Mouse (Mus musculus) yolk sac, embryonic 10.5 days (tissue): ENCODE results near the gene Cracr2b.
A peak's percentile ranks its signal among the peaks of the same experiment; 100 is the strongest.

ENCODE experiments used
- DNase-seq: peaks from one replicate; pipeline ENCODE4 v3.0.0-alpha.2; 2017; ENCODE audit warnings: low spot score

Gene Cracr2b

GRCm38 (mm10) chr7:141454967-141455551 is 5.8 kb upstream of the Cracr2b start, which contains the start of gene Pnpla2:
Gene Pnpla2 (plus strand): TSS chr7:141455198.
- peak; percentile 94 for DNase-seq

GRCm38 (mm10) chr7:141455610-141456314 is 5.1 kb upstream of the Cracr2b start:
- DNase-seq = peak; percentile 72

GRCm38 (mm10) chr7:141456739-141457138 is 4.2 kb upstream of the Cracr2b start:
- no peak for DNase-seq

GRCm38 (mm10) chr7:141457236-141457635 is 3.7 kb upstream of the Cracr2b start:
- no peak for DNase-seq

- no peak for DNase-seq
Measured at GRCm38 (mm10) chr7:141457986-141458660, 2.8 kb upstream of the Cracr2b start.

- no peak for DNase-seq
Measured at GRCm38 (mm10) chr7:141458661-141459060, 2.2 kb upstream of the Cracr2b start.

GRCm38 (mm10) chr7:141459301-141459711 is 1.6 kb upstream of the Cracr2b start:
- DNase-seq = no peak

- DNase-seq = no peak
Measured at GRCm38 (mm10) chr7:141460001-141460390, 898 bp upstream of the Cracr2b start.

- no peak for DNase-seq
Measured at GRCm38 (mm10) chr7:141461521-141462332, 833 bp downstream of the Cracr2b start.

- no peak for DNase-seq
Measured at GRCm38 (mm10) chr7:141462333-141462821, 1.5 kb downstream of the Cracr2b start.

- no peak for DNase-seq
Measured at GRCm38 (mm10) chr7:141463824-141464602, 3.1 kb downstream of the Cracr2b start.

GRCm38 (mm10) chr7:141464603-141465201 is 3.8 kb downstream of the Cracr2b start:
- no peak for DNase-seq

GRCm38 (mm10) chr7:141465388-141466044 is 4.6 kb downstream of the Cracr2b start:
- DNase-seq = no peak

GRCm38 (mm10) chr7:141466045-141466394 is 5.1 kb downstream of the Cracr2b start:
- no peak for DNase-seq

- no peak for DNase-seq
Measured at GRCm38 (mm10) chr7:141466607-141467148, 5.8 kb downstream of the Cracr2b start.

GRCm38 (mm10) chr7:141467230-141468030 is 6.5 kb downstream of the Cracr2b start, which contains the start of gene Cd151:
Gene Cd151 (plus strand): TSS chr7:141467392.
- DNase-seq = peak; percentile 91

GRCm38 (mm10) chr7:141468164-141468521 is 7.2 kb downstream of the Cracr2b start:
- peak; percentile 45 for DNase-seq

- DNase-seq = peak; percentile 79
Measured at GRCm38 (mm10) chr7:141468522-141469211, 7.8 kb downstream of the Cracr2b start.

GRCm38 (mm10) chr7:141469352-141469751 is 8.5 kb downstream of the Cracr2b start:
- no peak for DNase-seq
